Mouse (Mus musculus) CD4-positive, CD25-positive, alpha-beta regulatory T cell, adult 4 months (primary cell): ENCODE measurements at regions not wholly inside any gene's neighbourhood (a gene's known extent, or its start where the extent isn't known, plus 50 kb on each side); places are given as distances from the start of the nearest gene placed in this dataset.

Source experiments
- ATAC-seq: one replicate; pipeline ENCODE4 v1.8.0; 2017

DNA sequence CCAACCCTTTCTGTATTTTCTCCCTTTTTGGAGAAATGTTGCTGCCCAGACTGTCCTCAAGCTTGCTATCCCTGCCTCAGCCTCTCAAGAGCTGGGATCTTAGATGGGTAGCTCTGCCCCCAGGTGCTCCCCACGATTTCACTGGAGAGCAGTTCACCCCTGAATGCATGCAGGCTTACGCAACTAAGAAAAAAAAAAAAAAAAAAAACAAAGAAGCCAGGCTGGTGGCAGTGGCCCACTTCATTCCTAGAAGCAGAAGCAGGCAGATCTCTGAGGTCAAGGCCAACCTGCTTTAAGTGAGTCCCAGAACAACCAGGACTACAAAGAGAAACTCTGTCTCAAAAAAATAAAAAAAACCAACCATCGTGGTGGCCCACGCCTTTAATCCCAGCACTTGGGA, 51.2 kb upstream of the Fbxo11 start:
- ATAC-seq: no peak

DNA sequence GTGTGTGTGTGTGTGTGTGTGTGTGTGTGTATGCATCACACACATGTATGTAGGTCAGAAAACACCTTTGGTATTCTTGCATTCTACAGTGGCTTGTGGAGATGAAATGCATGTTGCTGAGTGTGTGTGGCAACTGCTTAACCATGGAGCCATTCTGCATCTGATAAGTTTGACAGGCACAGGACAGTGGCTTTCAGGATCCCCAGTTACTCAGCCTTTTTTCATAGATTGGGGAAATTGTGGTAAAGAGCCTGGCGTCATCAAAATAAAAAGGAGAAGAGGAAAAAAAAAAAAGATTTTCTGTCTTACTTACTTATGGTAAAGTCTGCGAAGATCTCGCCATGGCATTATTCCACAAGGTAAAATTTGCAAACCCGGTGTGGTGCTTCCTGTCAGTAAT, 53.6 kb upstream of the Fbxo11 start:
- no peak for ATAC-seq

DNA sequence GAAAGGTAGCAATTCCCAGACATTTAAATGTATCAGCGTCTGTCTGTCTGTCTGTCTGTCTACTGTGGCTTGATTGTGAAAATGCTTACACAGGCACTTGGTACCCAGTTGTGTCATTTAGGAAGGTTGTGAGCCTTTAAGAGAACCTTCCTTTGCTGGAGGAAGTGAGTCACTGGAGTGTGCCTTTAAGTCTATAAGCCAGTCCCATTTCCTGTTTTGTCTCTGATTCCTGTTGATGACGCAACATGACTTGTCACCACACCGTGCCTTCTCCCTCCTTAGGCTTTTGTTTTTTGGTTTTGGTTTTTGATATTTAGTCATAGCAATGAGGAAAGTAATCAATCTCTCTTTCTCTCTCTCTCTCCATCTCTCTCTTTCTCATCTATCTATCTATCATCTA, 58.6 kb upstream of the Fbxo11 start:
- peak; percentile 99 for ATAC-seq

DNA sequence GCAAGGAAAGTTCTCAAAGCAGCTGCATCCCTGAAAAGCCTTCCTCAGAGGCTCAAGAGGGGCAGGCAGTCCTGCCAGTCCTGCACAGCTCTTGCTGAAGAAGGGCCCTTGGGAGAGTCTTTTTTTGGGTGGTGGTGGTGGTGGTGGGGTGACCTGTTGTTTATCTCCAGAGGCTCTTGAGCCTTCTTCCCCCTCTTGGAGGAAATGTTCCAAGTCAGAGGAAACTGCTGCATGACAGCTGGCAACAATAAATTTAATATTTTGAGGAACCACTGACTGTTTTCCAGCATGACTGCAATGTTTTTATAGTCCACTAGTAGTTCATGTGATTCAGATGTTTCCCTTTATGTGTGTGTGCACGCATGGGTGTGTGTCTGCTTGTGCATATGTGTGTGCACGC, 62.0 kb upstream of the Fbxo11 start:
- ATAC-seq: no peak

DNA sequence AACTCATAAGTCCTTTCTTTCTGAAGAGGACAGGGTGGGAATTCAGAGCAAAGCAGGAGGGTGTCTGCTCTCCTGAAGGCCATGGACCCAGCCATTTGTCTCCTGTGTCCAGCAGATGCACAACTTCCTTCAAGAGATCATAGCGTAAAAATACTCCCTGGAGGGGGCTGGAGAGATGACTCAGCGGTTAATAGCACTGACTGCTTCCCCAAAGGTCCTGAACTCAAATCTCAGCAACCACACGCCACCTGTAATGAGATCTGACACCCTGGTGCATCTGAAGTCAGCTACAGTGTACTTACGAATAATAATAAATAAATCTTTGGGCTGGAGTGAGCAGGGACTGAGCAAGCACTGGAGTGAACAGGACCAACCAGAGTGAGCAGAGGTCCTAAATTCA, 66.2 kb upstream of the Fbxo11 start:
- no peak for ATAC-seq

DNA sequence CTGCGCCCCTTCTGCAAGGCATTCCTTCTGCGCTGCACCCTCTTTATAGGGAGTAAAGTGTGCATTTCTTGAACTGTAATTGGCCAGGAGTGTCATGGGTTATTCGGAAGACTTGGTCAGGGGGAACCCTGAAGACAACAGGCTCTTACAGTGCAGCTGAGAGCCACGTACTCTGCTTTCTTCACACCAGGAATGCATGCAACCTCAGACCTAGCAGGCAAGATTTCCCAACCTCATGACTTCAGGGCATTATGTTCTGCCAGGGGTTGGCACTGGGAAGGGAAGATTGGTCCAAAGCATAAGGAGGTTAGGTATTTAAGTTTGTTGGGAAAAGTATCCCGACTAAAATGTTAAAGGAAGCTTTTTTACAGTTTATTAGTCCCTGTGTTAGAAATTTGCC, 66.9 kb upstream of the Fbxo11 start:
- ATAC-seq: no peak

DNA sequence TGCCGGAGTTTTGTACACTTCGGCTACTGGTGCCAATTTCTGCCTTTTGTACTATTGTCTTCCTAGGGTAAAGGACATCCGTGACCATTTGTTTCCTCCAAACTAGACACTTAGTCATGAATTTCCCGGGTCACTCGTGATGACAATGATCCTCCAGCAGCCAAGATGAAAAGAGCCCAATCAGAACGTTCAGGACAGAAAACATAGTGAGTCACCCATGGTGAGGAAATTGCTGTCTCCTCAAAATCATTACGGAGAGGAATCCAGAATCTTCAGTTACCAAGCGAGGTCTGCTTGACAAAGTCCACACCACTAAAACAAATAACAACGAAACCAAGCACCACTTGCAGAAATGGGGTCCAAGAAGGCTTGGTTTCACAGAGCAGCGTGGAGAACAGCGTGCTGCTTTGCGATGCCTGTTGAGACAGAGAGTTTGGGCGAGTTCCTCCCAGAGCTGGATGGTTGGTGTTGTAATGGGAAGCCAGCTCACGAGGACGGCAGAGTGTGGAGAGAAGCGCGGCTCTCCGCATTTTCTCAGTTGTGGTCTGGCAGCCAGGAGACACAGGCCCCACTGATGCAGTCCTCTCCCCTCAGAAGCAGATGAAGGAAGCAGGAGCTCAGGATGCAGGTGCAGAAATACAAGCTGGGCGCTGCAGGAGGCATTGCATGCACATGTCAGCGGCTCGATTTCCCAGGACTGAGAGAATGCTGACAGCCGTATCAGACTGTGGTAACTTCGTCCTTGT, 67.7 kb upstream of the Fbxo11 start:
- no peak for ATAC-seq

DNA sequence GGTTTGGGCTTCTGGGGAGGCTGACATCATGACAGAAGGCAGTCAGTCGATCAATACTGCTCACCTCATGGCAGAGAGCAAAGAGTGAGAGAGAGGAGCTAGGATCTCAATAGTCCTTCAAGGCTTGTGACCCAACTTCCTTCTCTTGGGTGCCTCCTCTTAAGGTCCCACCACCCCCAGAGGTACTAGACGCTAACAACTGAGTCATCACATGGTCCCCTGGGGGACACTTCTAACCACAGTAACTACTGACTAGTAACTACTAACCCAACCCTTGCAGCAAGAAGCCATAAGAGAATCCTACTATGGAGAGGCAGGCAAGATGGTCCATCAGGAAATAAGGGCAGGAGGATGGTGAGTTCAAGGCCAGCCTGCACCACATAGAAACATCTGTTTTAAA, 69.5 kb upstream of the Fbxo11 start:
- no peak for ATAC-seq

DNA sequence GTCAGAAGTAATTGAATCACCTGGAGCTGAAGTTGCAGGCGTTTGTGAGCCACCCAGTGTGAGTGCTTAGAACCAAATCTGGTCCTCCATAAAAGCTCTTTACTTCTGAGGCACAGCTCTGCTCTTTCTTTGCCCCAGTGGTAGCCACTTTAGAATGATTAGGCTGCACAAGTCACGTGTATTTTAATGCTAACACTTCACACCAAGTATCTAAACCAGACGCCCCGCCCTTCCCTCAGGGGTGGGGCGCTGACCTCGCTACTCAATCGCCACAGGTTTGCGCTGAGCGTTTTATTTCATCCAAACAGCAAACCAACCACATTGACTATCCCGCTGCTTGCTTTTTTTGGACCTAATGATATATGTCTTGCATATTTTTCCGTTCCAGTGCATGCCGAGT, 76.4 kb upstream of the Fbxo11 start:
- ATAC-seq: peak; percentile 34

DNA sequence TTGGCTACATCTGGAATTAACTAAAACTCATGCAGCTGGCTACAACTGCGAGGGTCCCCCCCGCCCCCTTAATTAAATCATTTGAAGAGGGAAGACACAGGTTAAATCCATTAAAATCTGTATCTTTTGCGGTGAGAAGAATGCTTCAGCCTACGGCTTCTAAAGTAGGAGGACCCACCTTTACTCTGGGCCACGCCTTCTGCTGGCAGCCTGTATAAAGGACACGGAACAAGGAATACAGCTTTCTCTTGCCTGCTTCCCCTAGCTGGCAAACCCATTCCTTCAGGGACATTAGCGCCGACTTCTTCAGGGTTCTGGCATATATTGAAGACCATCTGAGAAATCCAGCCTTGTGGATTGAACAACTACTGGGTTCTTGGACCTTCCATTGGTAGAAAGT, 76.9 kb upstream of the Fbxo11 start:
- peak; percentile 41 for ATAC-seq

DNA sequence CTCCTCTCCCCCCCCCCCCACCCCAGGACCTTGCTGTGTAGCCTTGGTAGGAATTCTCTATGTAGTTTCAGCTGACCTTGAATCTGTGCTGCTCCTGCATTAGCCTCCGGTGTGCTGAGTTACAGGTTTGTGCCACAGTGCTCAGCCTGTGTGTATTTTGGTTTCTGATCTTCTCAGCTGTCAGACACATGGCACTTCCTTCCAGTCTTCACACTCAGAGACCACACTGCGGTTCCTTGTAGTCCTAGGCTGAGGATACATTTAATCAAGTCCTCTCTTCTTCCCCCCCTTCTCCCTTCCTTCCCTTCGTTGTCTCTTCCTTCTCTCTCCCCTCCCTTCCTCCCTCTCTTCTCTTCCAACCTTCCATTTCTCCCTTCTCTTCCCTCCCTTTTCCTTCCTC, 77.7 kb upstream of the Fbxo11 start:
- no peak for ATAC-seq

DNA sequence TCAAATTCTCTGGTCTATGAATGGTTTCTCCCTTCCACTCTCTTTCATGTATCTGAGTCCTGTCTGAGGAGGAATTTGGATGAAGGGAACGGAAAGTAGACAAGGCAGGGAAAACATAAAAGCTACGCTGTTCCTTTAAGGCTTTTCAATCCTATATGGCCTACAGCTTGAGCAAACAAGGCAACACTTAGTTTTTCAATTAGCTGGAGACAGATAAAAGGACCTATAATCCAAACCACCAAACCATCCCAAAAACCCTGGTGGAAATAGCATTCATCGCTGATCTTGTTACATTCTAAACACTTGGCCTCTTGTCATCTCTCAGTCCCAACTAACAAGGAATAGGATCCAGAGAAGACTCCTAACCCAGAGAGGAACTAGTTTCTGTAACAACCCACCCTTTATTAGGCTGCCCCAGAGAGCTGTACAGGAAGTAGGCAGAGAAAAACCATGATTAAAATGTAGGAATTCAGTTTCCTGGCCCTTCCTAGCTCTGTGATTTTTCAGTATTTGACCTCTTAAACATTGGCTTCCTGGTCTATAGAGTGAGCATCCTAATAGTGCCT, 78.4 kb upstream of the Fbxo11 start:
- no peak for ATAC-seq

DNA sequence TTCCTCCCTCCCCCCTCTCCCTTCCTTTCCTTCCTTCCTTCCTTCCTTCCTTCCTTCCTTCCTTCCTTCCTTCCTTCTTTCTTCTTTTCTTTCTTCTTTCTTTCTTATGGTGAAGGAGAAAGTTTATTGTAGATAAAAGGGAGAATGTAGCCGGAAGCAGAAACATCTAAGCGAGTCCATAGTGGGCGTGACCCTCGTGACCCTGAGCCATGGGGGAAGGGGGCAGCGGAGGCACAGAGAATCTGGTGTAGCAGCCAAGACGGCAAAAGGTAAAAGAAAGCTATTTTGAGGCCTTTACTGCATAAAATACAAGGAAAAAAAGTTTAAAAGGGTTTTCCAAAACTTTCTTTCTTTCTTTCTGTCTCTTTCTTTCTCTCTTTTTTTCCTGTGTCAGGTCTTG, 93.5 kb upstream of the Fbxo11 start:
- no peak for ATAC-seq

DNA sequence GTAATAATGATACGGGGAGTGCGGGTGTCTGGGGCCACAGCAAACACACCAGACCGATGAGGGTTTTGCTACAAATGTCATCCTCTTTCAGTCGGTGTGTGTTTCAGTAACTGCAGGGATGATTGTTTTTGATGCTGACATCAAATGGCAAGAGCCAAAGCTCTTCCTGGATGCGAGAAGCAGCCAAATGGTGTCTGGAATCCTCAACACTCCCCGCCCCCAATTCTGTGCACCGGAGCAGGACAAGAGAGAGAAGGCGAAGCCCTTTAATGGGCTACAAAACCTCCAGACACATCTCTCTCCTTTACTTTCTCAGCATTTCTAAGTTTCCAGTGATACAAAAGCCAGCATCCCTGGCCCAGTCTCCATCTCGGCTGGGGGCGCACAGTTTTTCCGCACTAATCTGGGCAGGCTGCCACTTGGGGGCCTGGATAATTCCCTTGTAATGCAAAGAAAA, 94.1 kb upstream of the Fbxo11 start:
- no peak for ATAC-seq

DNA sequence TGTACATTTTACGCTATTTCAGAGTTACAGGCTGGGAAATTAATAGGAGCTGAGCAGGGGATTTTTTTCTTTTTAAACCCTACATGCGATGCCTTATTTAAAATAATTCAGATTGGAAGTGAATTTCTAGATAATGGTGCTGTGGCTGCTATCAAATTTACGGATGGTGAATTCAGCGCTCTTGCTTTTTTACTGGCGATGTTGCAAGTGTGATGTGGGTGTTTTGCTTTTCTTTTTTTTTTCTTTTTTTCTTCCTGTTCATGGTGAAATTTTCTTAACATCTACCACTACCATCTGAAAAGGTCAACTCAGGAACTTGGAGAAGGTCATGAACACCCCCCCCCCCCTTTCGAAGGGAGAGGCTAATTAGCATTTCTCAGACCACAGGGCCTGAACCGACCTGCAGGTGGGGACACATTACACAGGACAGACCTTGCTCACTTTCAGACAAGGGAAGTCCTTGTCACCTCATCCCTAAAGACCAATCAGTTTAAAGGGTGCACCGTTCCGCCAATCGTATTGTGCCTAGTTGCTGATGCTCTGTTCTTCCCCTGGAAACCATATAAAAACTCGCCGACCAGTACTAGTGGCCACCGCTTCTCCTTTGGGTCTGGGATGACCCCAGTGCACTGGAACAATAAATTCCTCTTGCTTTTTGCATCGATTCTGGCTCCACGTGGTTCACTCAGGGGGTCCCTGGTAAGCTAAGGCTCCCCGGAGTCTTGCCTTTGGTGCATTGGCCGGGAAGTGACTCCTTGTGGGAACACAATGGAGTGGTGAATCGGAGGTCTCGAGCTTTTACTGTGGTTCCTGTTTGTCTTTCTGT, 95.0 kb upstream of the Fbxo11 start:
- ATAC-seq: no peak

DNA sequence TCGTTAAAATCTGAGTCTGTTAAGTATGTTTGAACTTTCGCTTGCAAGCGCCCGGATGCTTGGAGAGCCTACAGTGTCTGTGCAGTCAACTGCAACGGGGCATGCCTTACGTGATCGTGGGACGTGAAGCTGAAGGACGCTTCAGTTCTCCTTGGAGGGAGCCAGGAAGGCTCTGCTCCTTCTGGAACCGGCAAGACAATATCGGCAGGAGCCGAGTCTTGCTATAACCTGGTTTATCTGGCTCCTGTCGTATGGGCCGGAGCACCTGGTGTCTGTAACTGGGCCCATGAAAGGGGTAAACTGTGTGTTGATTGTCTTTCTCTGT, 95.5 kb upstream of the Fbxo11 start:
- no peak for ATAC-seq

DNA sequence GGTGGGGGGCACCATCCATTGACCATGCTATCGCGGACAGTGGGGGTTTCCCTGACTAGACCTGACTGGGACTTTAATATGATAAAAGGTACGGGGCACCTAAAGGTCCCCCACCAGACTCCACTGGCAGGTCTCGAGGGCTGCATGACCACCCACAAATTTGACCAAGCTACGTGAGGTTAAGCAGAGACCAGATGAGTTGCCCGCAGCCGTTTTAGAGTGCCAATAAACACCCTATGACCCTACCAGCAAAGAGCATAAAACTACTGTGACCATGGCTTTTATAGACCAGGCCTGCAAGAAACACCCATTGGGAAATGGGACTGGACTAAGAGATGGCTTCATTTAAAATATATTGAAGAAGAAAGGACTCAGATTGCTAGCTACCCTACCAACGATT, 96.7 kb upstream of the Fbxo11 start:
- ATAC-seq: no peak

DNA sequence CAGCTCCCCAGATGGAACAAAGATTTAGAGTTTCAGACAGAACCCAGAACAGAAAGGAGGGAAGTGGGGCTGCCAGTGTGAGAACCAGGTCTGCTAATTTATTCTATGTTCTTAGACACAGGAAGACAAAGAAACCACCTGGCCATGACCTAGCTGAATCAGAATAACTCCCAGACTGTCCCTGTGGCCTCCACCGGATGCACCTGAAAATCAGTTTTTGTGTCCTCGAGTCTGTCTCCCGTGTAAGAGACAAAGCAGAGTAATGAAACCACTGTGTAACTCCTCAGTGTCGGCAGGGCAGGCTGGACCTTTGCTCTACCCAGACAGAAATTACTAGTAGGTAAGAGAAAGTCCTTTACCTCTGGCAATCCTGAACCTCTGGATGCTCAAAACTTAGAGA, 99.7 kb upstream of the Fbxo11 start:
- no peak for ATAC-seq

DNA sequence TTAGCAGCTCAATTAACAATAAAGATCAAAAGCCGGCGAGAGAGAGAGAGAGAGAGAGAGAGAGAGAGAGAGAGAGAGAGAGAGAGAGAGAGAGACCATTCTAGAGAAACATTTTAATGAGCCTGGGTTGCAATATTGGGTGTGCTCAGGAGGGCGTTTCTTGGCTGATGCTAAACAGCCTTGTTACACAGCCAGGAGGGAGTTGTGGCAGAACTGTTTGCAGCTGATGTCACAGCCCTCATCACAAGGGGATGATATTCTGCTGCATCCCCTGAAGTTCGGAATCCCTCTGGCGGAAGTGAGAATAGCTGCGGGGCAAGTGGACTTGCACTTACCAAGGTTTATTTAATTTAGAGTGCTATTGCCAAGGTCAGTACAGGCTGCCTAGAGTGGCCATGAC, 100.7 kb upstream of the Fbxo11 start:
- ATAC-seq: no peak

DNA sequence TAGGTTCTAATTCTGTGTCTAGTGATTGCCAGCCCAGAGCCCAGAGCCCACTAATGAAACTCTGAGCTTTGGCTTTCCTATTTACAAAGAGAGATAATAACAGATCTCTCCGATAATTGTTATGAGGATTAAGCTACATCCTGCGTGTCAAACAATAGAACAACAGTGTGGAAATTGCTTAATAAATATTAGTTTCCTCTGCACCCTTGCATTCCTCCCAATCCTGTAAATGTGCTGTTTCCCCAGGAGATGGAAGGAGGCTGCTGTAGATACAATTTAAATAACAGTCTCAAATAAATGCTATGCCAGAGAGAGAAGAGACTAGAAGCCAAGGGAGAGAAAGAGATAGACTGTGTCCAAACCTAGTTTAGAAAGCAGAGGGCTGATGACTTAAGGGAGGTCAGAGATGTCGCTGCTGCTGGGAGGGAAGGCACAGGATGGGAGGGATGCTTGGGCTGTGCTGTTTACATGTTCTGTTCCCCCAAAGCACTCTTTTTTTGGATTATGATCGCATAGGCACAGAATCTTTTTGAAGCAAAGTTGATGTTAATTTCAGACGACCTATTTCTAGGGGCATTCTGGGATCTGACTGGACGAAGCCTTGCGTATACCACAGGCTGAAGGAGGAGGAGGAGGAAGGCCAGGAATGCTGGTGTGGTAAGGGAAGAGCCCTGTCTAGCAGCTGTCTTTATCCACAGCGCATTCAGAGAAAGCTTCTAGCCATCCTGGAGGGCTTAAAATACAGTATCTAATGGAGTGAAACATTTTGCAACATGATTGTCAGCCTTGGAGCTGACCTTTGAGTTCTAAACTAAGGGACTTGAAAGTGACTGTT, 103.4 kb upstream of the Fbxo11 start:
- no peak for ATAC-seq

DNA sequence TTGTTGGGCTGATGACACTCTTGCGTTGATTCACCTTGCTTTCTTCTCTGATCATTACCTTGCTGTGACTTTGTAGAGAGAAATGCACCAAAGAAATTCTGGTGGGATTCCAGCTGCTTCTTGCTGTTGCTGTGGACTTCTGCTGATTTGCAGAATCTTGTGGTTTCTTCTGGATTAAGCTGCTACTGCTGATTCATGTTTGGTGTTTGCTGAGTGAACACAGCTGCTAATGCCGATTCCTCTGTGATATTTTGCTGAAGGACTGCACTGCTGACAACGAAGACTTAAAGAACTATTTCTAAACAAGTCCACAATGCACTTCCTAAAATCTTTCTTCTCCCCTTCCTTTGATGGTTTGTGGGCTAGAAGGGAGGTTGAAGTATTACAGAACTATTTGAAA, 106.5 kb upstream of the Fbxo11 start:
- ATAC-seq: no peak

DNA sequence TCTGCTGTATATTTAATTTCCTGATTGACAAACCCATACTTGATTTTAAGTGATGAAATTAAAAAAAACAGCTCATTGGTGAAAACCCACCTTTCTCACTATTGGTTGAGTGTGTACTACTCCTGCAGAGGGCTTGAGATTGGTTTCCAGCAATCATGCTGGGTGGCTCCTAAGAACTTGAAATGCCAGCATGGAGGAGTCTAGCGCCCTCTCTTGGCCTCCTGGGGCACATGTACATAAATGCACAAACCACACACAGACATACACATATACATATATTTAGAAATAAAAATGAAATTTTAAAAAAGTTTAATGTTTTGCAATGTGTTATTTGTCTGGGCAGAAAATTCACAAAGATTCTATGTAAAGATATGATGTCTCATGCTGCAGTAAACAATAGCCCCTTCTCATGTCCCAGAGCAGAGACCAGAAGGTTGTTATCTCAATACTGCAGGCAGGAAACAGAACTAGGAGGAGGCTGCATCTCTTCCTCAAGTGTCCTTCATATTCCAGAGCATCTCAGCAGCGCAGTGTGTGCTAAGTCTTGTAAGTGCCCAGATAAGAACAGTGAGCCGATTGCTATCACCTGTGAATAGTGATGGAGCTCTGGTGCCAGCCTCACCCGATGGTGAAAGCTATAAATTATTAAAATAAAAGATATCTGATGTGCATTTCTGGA, 108.4 kb upstream of the Fbxo11 start:
- no peak for ATAC-seq

DNA sequence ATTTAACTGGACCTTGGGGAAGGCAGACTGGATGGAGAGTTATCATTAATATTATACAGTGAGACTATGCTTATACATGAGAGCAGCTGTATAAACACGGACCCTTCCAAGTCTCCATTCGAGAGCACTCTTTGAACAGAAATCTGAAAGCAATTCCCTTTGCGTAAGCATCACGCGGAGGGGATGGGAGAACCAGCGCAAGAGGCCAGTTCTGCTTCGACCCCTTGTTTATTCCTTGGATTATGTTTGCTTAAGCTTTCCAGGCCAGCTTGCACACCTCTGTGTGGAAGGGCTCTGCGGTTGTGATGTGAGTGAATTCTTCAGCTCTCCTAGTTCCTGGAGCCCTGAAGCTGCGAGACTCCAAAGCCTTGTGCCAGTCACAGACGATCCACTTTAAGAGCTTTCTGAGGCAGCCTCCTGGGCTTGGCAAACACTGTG, 109.2 kb upstream of the Fbxo11 start:
- no peak for ATAC-seq
